Mouse (Mus musculus) MEL (cell line): Measurements from ENCODE around the gene Mrps23. TPM values are rescaled to one million over a fixed set of nuclear protein-coding genes. Genes with fewer than 3 reads are reported as not detected.
A peak's percentile ranks its signal among the peaks of the same experiment; 100 is the strongest.

Source experiments
- DNase-seq: peaks from one replicate; pipeline ENCODE4 v3.0.0; 2011; ENCODE audit warnings: low read depth, low spot score
- H3K27ac ChIP-seq: 2 replicates; pipeline ENCODE4 v1.5.1; 2012; ENCODE audit warnings: low read depth, mild to moderate bottlenecking, control low read depth, low read length, moderate library complexity; ENCODE audit not compliant: control insufficient read depth
- H3K27me3 ChIP-seq, 2 experiments: fragments of 150-350 bp in 1 of 2; sonication (generic) in 1 of 2; 2 replicates each; pipeline ENCODE4 v1.6.1; 2012; ENCODE audit warnings: low read length in 2 of 2, mild to moderate bottlenecking in 2 of 2, improper control_type of control experiment in 1 of 2, moderate library complexity in 1 of 2; ENCODE audit not compliant: insufficient read depth in 2 of 2, control insufficient read depth in 1 of 2
- H3K36me3 ChIP-seq, 2 experiments: 2 replicates each; pipeline ENCODE4 v1.6.1; 2012 to 2014; ENCODE audit warnings: low read length in 2 of 2, improper control_type of control experiment in 1 of 2, inconsistent platforms in 1 of 2, mild to moderate bottlenecking in 1 of 2; ENCODE audit not compliant: insufficient read depth in 2 of 2, control insufficient read depth in 1 of 2
- H3K4me1 ChIP-seq, 2 experiments: fragments of 150-350 bp in 1 of 2; sonication (generic) in 1 of 2; 2 replicates each; pipeline ENCODE4 v1.6.1; 2012; ENCODE audit warnings: low read length in 2 of 2, improper control_type of control experiment in 1 of 2, mild to moderate bottlenecking in 1 of 2; ENCODE audit not compliant: insufficient read depth in 2 of 2, control insufficient read depth in 1 of 2
- H3K4me3 ChIP-seq, 2 experiments: fragments of 150-350 bp in 1 of 2; sonication (generic) in 1 of 2; 2 replicates each; pipeline ENCODE4 v1.5.1; 2012; ENCODE audit warnings: low read depth in 2 of 2, low read length in 2 of 2, mild to moderate bottlenecking in 2 of 2, moderate library complexity in 2 of 2, control low read depth in 1 of 2, improper control_type of control experiment in 1 of 2; ENCODE audit not compliant: control insufficient read depth in 1 of 2, insufficient read depth in 1 of 2
- H3K79me2 ChIP-seq: 2 replicates; pipeline ENCODE4 v1.6.1; 2012; ENCODE audit warnings: mild to moderate bottlenecking, low read length, moderate library complexity; ENCODE audit not compliant: control insufficient read depth, poor library complexity, insufficient read depth
- H3K9ac ChIP-seq: 2 replicates; pipeline ENCODE4 v1.6.1; 2012; ENCODE audit warnings: low read depth, mild to moderate bottlenecking, control low read depth, low read length, moderate library complexity; ENCODE audit not compliant: control insufficient read depth, poor library complexity, severe bottlenecking
- H3K9me3 ChIP-seq: fragments of 150-350 bp; sonication (generic); replicated peaks from 2 replicates; pipeline ENCODE4 v1.6.1; 2012; ENCODE audit warnings: mild to moderate bottlenecking, low read length, improper control_type of control experiment, moderate library complexity; ENCODE audit not compliant: insufficient read depth
- CHD1 ChIP-seq: IDR thresholded peaks from 2 replicates; pipeline ENCODE4 v1.6.1; 2012; ENCODE audit warnings: low read depth, mild to moderate bottlenecking, inconsistent platforms, low read length, improper control_type of control experiment
- E2F4 ChIP-seq: IDR thresholded peaks from 2 replicates; pipeline ENCODE4 v1.6.1; 2011; ENCODE audit warnings: low read depth, low read length, improper control_type of control experiment, borderline replicate concordance
- ELF1 ChIP-seq: IDR thresholded peaks from 2 replicates; pipeline ENCODE4 v1.6.1; 2014; ENCODE audit warnings: low read depth, mild to moderate bottlenecking, inconsistent platforms, low read length, improper control_type of control experiment, moderate library complexity
- EP300 ChIP-seq, 2 experiments: IDR thresholded peaks; 2 replicates each; pipeline ENCODE4 v1.6.1; 2011; ENCODE audit warnings: improper control_type of control experiment in 2 of 2, low read length in 2 of 2, low read depth in 1 of 2, mild to moderate bottlenecking in 1 of 2
- ETS1 ChIP-seq: IDR thresholded peaks from 2 replicates; pipeline ENCODE4 v1.6.1; 2012; ENCODE audit warnings: low read depth, mild to moderate bottlenecking, inconsistent platforms, low read length, improper control_type of control experiment, moderate library complexity
- GATA1 ChIP-seq: IDR thresholded peaks from 2 replicates; pipeline ENCODE4 v1.6.1; 2011; ENCODE audit warnings: low read depth, low read length, improper control_type of control experiment
- HCFC1 ChIP-seq: IDR thresholded peaks from 2 replicates; pipeline ENCODE4 v1.6.1; 2012; ENCODE audit warnings: low read depth, mild to moderate bottlenecking, inconsistent platforms, low read length, improper control_type of control experiment, moderate library complexity
- KAT2A ChIP-seq: conservative IDR thresholded peaks from 2 replicates; pipeline ENCODE4 v1.6.1; 2012; ENCODE audit warnings: low read depth, low read length, improper control_type of control experiment, inconsistent platforms
- MAFK ChIP-seq: IDR thresholded peaks from 2 replicates; pipeline ENCODE4 v1.6.1; 2011; ENCODE audit warnings: low read depth, mild to moderate bottlenecking, low read length, improper control_type of control experiment, borderline replicate concordance
- MAZ ChIP-seq: IDR thresholded peaks from 2 replicates; pipeline ENCODE4 v1.6.1; 2012; ENCODE audit warnings: low read depth, mild to moderate bottlenecking, inconsistent platforms, low read length, improper control_type of control experiment
- MXI1 ChIP-seq: IDR thresholded peaks from 2 replicates; pipeline ENCODE4 v1.6.1; 2011; ENCODE audit warnings: mild to moderate bottlenecking, low read depth, low read length, improper control_type of control experiment
- MYC ChIP-seq: IDR thresholded peaks from 2 replicates; pipeline ENCODE4 v1.6.1; 2011; ENCODE audit warnings: low read depth, mild to moderate bottlenecking, low read length, improper control_type of control experiment, moderate library complexity
- NELFE ChIP-seq: IDR thresholded peaks from 2 replicates; pipeline ENCODE4 v1.6.1; 2011; ENCODE audit warnings: low read depth, low read length, improper control_type of control experiment
- NRF1 ChIP-seq: IDR thresholded peaks from 2 replicates; pipeline ENCODE4 v1.6.1; 2014; ENCODE audit warnings: low read depth, mild to moderate bottlenecking, inconsistent platforms, low read length, improper control_type of control experiment, moderate library complexity; ENCODE audit not compliant: poor library complexity, insufficient read depth, severe bottlenecking
- POLR2A ChIP-seq, 2 experiments: IDR thresholded peaks; 2 replicates each; pipeline ENCODE4 v1.6.1; 2011 to 2012; ENCODE audit warnings: low read length in 2 of 2, mild to moderate bottlenecking in 2 of 2, control low read depth in 1 of 2, improper control_type of control experiment in 1 of 2, low read depth in 1 of 2, moderate library complexity in 1 of 2; ENCODE audit not compliant: control insufficient read depth in 1 of 2, insufficient read depth in 1 of 2, poor library complexity in 1 of 2
- POLR2AphosphoS5 ChIP-seq: IDR thresholded peaks from 2 replicates; pipeline ENCODE4 v1.6.1; 2012; ENCODE audit warnings: low read depth, borderline replicate concordance, mild to moderate bottlenecking, inconsistent platforms, low read length, moderate library complexity, mixed read lengths
- RAD21 ChIP-seq: IDR thresholded peaks from 2 replicates; pipeline ENCODE4 v1.6.1; 2011; ENCODE audit warnings: mild to moderate bottlenecking, low read depth, low read length, improper control_type of control experiment
- RCOR1 ChIP-seq: IDR thresholded peaks from 2 replicates; pipeline ENCODE4 v1.6.1; 2012; ENCODE audit warnings: low read depth, mild to moderate bottlenecking, inconsistent platforms, low read length, improper control_type of control experiment
- SIN3A ChIP-seq: IDR thresholded peaks from 2 replicates; pipeline ENCODE4 v1.6.1; 2012; ENCODE audit warnings: low read length, improper control_type of control experiment, inconsistent platforms
- SMC3 ChIP-seq: IDR thresholded peaks from 2 replicates; pipeline ENCODE4 v1.6.1; 2011; ENCODE audit warnings: low read depth, low read length, improper control_type of control experiment
- TAL1 ChIP-seq: IDR thresholded peaks from 2 replicates; pipeline ENCODE4 v1.6.1; 2012; ENCODE audit warnings: mild to moderate bottlenecking, inconsistent platforms, low read length, moderate library complexity, mixed read lengths
- TBP ChIP-seq: IDR thresholded peaks from 2 replicates; pipeline ENCODE4 v1.8.0; 2011; ENCODE audit warnings: low read depth, low read length, improper control_type of control experiment
- TCF12 ChIP-seq: IDR thresholded peaks from 2 replicates; pipeline ENCODE4 v1.6.1; 2014; ENCODE audit warnings: low read depth, mild to moderate bottlenecking, inconsistent platforms, low read length, improper control_type of control experiment, moderate library complexity
- UBTF ChIP-seq: IDR thresholded peaks from 2 replicates; pipeline ENCODE4 v1.6.1; 2012; ENCODE audit warnings: low read depth, mild to moderate bottlenecking, inconsistent platforms, low read length, improper control_type of control experiment, moderate library complexity, borderline replicate concordance; ENCODE audit not compliant: insufficient read depth
- USF2 ChIP-seq, 2 experiments: IDR thresholded peaks; 2 replicates each; pipeline ENCODE4 v1.6.1; 2011 to 2012; ENCODE audit warnings: improper control_type of control experiment in 2 of 2, low read length in 2 of 2, borderline replicate concordance in 1 of 2, inconsistent platforms in 1 of 2, low read depth in 1 of 2, mild to moderate bottlenecking in 1 of 2; ENCODE audit not compliant: insufficient read depth in 1 of 2
- ZC3H11A ChIP-seq: IDR thresholded peaks from 2 replicates; pipeline ENCODE4 v1.6.1; 2012; ENCODE audit warnings: low read depth, mild to moderate bottlenecking, inconsistent platforms, low read length, improper control_type of control experiment
- ZNF384 ChIP-seq: IDR thresholded peaks from 2 replicates; pipeline ENCODE4 v1.6.1; 2012; ENCODE audit warnings: low read depth, mild to moderate bottlenecking, inconsistent platforms, low read length, improper control_type of control experiment
- polyA plus RNA-seq, 2 experiments: library from polyadenylated mRNA; stranded (reverse) in 1 of 2; unstranded in 1 of 2; fragments of >175 nt in 1 of 2; fragments of >200 nt in 1 of 2; gene quantifications; 2 replicates each; pipeline versions ENCODE4 v1.2.1 to v1.2.4; 2012; ENCODE audit warnings: low replicate concordance in 2 of 2, low read depth in 1 of 2; ENCODE audit not compliant: insufficient read length in 2 of 2, insufficient read depth in 1 of 2, missing spikeins in 1 of 2
- total RNA-seq: library from RNA; depleted of rRNA; stranded (reverse); fragments of 300-350 nt; gene quantifications from 2 replicates; pipeline ENCODE4 v1.2.3, GENCODE M21; 2012

The Mrps23 gene
- total and polyA plus RNA-seq, 3 experiments, result 190 to 381 TPM; not detected in 1

- Histone ChIP-seq H3K4me1 (peaks cover 3 to 22% of the 10 kb centered on the region in 2 experiments), H3K27me3 (no peaks in the 10 kb centered on the region)
- DNase-seq, result peak; percentile 83
Measured at GRCm38 (mm10) chr11:88202077-88202476, 2.1 kb upstream of the Mrps23 start.

DNA sequence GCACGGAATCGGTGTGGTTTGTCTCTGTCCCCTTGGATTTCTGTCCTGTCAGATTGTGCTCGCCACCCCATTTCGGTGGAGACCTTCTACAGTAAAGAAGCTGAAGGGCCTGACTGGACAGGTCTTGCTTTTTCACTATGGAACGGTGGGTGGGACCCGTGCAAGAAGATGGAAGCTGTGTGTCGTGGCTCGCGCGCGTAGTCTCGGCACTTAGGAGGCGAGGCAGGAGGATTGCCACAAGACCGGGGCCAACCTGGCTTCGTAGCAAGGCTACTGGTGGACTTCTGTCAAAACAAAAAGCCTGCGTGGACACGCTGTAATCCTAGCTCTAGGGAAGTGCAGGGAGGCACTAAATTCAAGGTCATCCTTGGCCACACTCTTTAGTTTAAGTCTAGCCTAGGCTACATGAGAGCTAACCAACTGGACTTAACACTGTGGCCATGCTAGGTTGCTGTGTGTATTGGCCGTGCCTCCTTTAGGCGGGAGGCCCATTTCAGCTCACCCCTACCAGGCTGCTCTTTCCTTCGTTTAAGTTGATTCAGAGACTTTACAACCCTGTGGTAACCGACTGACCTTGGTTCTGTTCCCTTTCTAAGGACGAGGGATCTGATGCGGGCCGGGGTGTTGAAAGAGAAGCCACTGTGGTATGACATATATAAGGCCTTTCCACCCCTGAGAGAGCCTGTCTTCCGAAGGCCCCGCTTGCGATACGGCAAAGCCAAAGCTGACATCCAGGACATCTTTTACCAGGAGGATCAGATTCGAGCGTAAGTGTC lies 593 bp downstream of the Mrps23 start:
- H3K4me3 ChIP-seq, result peak overlapping the region; percentile 71 to 89
- no peak for DNase-seq
- peaks cover 20% of the 10 kb centered on the region for H3K79me2 ChIP-seq
- TF ChIP-seq SMC3 (0 out of 2 replicates have a peak, but pooled peaks have one; percentile 9), MXI1 (peak; percentile 42; the same call in 1 of the 2 replicates), E2F4 (peak; percentile 58), TAL1 (no peak), NRF1 (peak; percentile 33; the same call in 1 of the 2 replicates), MAFK (no peak)
- H3K9me3 ChIP-seq, result no peaks in the 10 kb centered on the region
- peaks cover 3 to 22% of the 10 kb centered on the region in 2 experiments for H3K4me1 ChIP-seq
- peak overlapping the region; percentile 72 for H3K9ac ChIP-seq
- peaks cover 4 to 26% of the 10 kb centered on the region in 2 experiments for H3K36me3 ChIP-seq
- peak overlapping the region; percentile 46 for H3K27ac ChIP-seq
- no peaks in the 10 kb centered on the region for H3K27me3 ChIP-seq

More at GRCm38 (mm10) chr11:88202077-88202476, 2.1 kb upstream of the Mrps23 start:
- peaks cover 0 to 24% of the 10 kb centered on the region in 2 experiments; a peak in 2 of 4 replicates for H3K36me3 ChIP-seq
- H3K4me3 ChIP-seq, result no peak overlapping the region
- H3K9ac ChIP-seq, result no peak overlapping the region
- no peaks in the 10 kb centered on the region for H3K9me3 ChIP-seq
- H3K27ac ChIP-seq, result peak overlapping the region; percentile 36
- H3K79me2 ChIP-seq, result peaks cover 15% of the 10 kb centered on the region
- TF ChIP-seq MYC (no peak), ZC3H11A (no peak), RCOR1 (peak; percentile 93), TAL1 (peak; percentile 51), ETS1 (peak; percentile 89), TCF12 (peak; percentile 91), POLR2A (IDR thresholded peaks at IDR 0.05; ENCODE audit: control insufficient read depth in 1 of 2, insufficient read depth in 1 of 2, low read depth in 1 of 2, low read length in 2 of 2, poor library complexity in 1 of 2) (no peak), E2F4 (no peak), POLR2AphosphoS5 (no peak), RAD21 (no peak), KAT2A (no peak), HCFC1 (no peak), MXI1 (no peak), MAFK (peak; percentile 16; the same call in 1 of the 2 replicates), CHD1 (no peak), MAZ (no peak), USF2 (IDR thresholded peaks at IDR 0.05; ENCODE audit: borderline replicate concordance in 1 of 2, insufficient read depth in 1 of 2, low read depth in 1 of 2, low read length in 2 of 2) (no peak), ZNF384 (no peak), UBTF (no peak), ELF1 (no peak), TBP (no peak), EP300 (IDR thresholded peaks at IDR 0.05; ENCODE audit: low read depth in 1 of 2, low read length in 2 of 2) (peak; percentile 93), NELFE (no peak), GATA1 (peak; percentile 93), SIN3A (peak; percentile 84)
- TF ChIP-seq, all 39 proteins: peak for 8
